Mouse (Mus musculus) adrenal gland, adult 8-10 months (tissue): Measurements from ENCODE around the gene Sim2. TPM values are rescaled to one million over a fixed set of nuclear protein-coding genes. Genes with fewer than 3 reads are reported as not detected.

Experiments
- DNase-seq: peaks from one replicate; pipeline ENCODE4 v3.0.0; 2022
- total RNA-seq, 4 experiments: library from RNA; stranded (reverse); gene quantifications; 2 replicates each; pipeline ENCODE4 v1.2.4; 2022

Sim2 gene
- total RNA-seq, 4 experiments from 2014 or later: not detected

DNA sequence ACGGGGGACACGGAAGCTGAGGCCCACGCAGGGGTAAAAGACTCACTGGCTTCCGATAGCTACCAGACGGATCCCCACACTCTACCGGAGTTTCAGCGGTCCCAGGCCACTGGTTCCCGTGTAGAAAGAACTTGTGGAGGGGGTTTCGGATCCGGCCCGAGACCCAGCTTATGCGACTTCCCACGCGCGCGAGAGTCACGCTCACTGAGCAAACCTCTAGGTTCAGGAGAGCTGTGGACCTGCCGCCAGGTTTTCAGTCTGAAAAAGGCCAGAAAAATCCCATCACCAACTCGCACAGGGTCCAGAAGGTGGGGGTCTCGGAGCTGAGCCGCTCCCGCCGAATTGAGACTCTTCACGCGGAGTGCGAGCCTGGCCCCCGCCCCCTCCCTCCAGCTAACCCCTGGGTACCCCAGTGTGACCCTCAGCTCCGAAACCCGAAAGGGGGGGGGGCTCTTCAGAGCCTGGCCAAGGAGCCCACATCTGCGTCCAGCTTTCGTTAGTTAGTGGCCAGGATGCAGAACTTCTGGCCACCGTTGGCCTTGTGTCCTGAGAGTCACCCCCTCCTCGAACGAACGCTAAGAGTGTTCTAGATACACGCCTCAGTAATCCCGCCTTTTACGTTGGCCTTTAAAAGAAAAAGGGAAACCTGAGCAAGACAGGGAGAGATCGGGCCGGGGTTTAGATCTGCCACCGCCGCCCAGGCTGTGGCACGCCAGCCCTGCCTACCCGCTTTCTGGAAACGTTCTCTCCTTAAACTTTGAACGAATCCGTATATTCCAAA, 5.5 kb upstream of the Sim2 start:
- DNase-seq: no peak

DNA sequence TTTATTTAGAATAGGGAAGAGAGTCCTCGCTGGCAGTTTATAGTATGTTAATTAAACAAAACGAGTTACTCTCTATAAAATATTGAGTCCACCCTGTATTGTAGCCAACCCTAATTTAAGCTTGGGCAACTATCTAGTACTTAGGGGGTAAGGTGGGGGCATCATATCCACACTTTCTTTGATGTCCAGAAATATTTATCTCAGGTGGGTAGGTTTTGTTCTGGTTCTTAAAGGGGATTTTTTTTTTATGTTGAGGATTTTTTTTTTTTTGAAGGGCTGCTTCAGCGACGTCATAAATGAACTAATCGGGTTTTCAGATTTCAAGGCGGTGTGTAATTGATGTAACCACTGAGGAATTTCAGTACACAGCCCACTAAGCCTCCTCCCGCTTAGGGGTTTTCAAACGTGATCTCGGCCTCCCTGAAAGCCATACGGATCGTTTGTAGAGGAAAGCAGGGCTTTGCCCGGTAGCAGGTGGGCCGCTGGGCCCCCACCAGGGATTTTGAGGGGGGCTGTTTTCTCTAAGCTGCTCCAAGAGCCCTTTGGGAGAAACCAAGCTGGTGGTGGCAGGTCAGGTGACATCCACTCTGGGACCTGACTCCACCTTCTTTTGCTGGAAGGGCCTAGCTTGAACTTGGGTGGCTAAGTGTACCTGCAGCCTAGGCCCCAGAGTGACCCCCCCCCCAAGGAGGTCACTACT, 4.7 kb upstream of the Sim2 start:
- DNase-seq: no peak

DNA sequence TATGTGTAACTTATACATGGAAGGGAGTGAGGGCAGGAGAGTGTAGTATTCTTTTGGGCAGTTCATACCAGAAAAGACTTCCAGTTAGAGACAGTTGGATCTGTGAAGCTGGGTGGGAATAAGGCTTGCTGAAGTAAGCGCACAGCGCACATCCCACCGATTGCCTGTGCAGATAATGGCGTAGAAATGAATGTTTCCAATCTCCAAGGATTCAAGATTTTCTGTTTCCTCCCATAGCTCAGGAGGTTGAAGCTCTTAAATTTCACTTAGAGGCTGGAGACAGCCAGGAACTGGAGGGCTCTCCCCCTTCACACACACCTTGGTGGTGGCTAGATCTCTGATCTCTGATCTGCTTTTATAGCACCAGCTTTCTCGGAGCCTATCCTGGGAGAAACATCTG, 3.1 kb upstream of the Sim2 start:
- DNase-seq: no peak

DNA sequence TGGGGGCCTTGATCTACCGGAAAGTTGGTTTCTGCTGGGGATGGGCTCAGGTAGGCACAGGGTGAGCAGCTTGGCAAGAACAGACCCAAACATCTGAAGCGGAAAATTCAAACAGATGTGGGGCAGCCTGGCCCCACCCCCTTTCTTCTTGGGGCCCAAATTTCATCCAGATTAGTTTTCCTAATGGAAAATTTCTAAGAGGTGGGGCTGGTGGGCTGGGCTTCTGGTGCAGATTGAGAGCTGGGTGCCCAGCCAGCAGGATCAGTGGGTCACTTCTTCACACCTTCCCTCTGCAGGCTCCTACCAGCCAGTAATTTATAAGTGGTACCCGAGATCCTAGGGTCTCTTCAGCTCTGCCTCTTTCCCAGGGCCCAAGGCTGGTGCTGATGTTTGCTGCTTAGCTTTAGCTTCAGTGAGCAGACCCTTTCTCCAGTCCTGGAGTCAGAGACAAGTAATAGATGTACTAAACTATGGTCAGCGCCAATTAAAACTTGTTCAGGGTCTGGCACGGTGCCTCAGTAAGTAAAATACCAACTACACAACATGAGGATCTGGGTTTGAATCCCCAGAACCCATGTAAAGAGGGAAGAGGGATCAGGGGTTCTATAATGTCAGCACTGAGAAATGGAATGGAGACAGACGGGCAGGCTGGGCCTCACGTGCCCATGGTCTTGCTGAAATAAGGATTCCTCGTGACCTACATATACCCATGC, 2.6 kb upstream of the Sim2 start:
- DNase-seq: no peak

DNA sequence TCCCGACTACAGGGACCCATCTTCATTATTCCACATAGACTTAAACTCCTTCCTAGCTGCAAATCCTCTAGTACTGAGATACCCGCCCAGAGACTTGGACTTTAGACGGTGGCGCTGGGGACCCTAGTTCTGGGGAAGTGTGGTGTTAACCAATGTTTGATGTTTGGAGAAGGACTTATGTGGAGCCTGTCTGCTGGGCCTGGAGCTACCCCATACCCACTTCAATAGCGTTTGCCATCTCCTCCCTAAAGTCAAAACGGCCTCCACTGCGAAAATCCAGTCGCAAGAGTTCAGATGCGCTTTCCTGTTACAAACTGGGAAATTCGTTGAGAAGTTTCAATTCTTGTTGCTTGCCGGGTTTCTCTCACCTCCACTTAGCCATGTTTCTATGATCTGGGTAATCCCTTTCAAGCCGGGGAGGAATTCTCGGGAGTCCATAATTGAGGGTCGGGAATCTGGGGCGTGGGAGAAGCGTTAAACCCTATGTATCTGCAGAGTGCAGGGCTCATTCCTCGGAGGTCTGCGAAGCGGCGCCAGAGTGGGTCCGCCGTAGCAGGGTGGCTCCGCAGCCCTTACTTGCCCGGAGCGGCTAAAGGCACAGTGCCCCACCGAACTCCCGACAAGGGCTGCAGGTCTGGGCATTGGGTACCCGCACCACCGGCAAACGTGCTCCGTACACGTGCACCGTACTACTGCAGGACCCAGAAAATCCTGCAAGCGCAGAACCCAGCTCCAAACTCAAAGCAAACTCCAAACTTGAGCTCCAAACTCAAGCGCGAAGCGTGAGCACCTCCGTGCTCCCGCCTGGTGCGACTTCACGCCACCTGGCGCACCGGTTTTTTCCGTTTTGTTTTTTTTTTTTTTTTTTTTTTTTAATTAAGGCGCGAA, 1.5 kb upstream of the Sim2 start:
- DNase-seq: no peak

DNA sequence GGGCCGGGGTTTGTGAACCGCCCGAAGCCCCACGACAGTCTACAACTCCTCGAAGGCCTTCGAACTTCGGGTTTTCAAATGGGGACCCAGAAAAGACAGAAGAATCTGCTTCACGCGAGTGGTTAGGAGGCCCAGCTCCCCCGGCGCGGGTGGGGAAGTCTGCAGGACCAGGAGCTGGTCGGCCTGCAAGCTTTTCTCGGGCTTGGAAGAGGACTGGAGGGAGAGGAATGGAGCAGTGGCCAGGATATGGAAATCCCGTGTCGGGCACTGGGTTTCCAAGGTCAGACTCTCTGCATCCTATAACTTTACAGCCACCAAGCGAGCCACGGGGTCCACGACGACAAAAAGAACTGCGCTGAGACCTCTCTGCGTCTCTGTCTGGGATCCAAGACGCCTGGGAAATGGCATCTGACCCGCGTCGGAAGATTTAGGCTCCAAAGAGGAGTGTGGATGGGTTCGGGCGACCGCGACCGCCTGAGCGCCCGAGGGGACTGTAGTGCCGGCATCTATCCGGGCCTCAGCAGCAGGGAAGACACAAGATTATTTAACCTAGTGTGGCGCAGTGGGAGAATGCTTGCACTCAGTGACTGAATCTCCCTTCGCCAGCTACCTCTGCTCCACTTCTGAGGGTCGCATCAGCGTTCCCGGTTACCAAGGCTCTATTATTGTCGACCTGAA, 744 bp upstream of the Sim2 start:
- DNase-seq: no peak

DNA sequence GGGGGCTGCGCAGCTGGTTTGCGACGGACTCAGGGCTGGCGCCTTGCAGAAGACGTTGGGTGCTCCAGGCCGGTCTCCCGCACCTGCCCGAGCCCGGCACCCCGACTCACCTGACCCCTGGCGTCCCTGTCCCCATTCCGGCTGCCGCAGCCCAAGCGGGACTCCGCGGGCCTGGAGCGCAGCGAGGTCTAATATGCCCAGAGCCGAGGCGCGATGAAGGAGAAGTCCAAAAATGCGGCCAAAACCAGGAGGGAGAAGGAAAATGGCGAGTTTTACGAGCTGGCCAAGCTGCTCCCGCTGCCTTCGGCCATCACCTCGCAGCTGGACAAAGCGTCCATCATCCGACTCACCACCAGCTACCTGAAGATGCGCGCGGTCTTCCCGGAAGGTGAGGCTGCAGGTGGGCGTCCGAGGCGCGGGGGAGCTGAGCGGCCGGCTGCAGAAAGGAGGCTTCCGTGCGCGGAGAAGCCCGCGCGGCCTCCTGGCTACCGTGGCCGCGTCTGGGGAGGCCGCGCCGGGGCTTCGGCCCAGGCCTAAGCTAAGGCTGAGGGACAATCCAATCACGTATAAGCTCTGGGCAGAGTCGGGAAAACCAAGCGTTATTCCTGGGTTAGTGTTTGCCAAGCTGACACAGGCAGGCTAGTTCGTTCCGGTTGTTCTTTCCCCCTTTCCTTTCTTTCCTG, 1.0 kb downstream of the Sim2 start:
- DNase-seq: no peak

DNA sequence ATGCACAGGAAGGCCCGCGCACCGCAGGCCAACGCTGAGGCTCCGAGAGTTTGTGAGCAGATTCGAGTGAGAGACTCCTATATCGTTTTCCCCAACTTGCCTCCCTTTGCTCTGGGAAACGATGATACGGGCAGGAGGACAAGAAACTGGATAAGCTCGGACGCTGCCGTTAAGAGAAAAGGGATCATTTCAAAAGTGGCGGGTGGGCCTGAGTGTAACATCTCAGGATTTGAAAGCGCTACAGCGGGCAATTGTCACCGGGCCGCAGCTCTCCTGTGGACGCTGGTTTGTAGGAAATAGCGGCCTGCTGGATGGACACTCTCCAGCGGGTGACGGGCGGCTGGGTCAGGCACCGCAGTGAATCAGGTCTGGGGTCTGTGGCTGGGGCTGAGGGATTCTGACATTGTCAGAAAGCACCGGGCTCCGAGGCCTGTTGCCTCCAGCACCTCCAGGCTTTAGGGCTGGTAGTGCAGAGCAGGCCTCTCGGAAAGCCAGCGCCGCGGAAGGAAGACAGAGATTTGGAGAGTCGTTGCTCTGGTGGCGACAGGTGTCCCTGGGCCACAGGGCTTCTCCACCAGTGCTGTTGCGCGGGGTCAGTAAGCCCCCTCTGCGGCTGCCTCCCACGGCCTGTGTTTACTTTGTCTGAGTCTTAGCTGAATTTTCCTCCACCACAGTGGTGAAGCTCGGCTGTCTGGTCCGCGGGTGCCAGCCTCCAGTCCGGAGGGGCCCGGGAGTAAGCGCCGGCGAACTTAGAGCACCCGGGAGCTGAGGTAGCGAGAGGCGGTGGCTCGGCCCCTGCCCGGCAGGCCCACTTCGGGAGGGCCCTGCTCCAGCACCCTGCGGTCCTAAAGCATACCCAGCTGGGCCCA, 2.2 kb downstream of the Sim2 start:
- DNase-seq: no peak

DNA sequence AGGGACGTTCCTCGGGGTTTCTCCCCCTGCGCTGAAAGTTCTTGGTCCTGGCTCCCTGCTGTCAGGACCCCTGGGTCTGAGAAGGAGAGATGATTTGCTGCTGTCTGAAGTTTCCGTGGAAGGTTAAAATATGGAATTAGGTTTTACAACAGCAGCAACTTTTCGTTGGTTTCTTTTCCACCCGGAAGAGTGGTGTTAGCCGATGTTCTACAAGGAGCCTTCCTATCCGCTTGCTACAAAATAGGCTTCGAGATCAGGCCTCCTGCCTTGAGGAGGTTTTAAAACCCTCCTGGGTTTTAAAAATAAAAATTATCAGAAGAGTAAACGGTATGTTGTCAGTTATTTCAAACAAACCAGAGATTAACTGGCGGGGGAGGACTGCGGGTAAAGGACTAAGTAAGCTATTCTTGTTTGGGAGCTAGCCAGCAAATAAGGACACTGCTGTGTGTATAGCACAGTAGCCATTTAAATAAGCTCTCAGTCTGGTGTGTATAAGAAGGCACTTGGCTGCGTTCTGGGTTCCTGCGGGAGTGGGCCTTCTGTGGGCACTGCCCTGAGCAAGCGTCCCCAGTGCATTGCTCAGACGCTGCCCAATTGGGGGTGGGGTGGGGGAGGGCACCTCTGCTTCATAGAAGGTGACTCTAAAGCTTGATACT, 3.0 kb downstream of the Sim2 start:
- DNase-seq: no peak

DNA sequence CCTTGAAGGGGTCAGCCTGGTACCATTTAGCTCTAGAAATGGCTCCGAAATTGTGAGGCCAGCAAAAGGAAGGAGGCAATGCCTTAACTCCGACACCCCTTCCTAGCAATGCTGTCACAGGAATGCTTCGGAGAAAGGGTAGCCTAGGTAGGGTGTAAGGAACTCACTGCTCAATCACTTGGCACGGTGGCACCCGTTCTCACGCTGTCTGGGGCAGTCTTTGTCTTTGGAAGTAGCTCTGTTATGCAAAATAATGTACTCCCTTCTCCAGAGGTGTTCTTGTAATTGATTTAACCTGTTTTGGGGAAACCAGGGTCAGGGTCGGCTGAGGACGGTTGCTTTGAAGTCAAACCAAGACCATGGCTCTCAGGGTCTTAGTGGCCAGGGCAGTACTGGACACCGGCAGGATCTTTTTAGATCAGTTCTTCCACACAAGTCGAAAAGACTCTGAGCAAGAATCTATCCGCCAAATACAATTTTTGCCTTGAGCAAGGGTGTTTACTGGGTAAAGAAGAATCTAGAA, 3.6 kb downstream of the Sim2 start:
- no peak for DNase-seq

DNA sequence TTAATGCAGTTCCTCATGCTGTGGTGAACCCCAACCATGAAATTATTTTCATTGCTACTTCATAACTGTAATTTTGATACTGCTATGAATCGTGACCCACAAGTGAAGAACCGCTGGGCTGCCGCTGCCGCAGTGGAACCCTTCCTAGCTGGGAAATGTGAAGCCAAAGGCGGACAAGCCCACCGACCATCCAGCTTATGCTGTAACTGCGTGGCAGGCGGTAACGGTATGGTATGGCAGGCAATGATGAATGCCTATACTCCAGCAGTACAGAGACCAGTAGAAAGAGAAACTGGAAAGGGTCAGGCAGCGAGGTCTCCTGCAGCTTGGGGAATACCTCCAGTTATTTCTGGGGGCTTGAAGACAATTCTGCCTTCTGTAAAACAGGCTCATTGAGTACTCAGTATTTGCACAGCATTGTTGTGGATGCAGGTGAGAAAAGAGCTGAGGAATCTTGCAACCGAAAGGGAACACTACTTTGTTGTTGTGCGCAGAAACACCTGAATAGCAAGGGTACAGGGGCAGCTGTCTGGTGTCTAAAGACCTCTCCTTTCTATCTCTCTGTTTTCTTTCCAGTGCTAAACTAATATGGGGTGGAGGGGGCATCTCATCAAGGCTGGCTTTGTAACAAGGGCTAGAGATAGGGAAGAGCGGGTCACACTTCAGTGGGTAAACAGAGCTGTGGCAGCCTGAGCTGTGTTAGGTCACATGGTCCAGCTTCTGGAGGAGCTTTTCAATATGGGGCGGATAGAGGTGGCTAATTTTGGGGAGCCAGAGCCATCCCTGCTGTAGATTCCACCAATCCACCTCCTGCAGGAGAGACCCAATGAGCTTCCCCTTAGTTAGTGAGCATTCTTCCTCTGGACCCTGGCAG, 4.3 kb downstream of the Sim2 start:
- DNase-seq: no peak

DNA sequence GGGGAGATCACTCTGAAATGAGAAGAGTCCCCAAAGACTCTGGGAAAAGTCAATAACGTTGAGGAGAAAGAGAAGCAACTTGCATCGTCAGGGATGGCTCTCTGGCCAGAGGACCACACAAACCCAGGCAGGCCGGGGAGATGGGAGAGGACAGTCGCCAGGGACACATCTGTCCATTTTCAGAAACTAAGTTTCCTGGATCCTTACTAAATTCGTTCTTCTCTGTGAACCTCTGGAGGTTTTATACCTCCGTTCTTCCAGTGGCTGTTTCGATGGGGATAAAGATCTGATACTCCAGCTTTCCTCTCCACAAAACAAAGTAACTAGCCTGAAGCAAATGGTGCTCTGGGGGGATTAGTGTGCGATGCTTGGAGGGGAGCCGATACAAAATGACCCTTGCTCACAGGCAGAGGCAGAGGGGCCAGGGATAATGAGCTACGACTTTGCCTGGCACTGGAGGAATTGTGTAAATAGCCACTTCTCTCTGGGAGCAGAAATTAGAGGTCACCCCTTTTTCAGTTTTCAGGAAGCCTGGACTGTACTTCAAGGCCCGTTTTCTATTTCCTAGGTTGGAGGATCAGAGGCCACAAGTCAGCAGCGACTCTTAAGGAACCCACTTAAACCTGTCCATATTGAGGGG, 7.9 kb downstream of the Sim2 start:
- DNase-seq: no peak

DNA sequence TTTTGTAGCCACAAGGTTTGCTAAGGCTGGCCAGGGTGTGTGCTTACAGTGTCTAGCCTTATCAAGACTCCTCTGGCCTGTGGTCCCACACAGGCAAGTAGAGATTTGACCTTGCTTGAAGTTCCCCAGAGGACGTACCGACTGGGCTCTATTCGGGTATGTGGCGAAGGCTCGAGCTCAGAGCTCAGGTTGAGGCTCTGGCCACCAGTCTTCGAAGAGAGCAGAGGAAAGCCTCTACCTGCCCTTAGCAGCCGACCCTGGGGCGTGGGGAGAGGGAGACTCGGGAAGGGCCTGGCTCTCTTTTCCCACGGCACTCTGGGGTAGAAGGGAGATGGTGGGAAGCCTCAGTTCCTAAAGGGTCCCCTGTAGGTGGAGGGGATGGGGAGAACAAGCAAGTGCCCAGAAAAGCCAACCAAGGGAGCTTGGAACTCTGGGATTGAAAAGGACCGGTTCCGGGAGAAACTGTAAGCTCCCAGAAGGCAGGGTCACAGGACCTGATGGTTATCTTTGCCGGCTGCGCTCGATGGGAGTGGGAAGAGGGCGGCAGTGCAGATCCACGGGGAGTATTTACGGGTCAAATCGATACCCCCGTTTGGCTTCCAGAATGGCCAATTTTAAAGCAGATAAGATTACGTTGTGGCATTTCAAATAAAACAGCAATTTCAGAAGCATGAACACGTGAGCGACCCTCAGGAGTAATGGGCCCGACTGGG, 8.6 kb downstream of the Sim2 start:
- DNase-seq: no peak

DNA sequence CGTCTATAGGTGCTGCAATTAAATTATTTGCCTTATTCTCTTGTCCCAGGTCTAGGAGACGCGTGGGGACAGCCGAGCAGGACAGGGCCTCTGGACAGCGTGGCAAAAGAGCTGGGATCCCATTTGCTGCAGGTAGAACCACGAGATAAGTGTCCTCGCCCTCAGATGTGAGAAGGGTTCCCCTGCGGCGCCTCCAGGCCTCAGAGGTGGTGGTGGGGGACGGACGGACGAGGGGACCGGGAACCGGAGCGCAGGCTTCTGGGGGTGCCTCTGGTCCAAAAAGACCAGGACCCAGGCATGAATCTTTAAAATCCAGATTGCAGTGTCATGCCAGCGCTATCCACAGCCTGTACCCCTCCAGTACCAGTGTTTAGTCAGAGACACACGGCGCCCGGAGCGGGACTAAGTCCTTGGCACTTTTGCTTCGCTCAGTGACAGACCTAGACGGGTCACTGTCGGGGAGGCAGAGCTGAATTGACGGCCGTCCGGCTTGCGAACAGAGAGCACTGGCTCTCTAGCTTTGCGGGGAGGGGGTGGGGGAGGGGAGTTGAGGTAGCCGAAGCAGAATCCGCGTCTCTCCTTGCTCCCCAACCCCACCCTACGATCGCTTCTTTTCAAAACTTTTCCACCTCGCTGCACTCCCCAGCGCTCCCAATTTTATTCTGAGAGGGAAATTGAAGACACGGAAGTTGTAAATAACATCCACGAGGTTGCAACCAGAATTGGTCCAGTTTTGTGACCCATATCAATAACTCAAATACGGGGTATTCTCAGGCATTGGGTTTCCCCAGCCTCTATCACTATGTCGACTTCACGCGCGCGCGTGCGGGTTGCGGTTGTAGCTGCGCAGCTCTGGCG, 9.7 kb downstream of the Sim2 start:
- DNase-seq: no peak

DNA sequence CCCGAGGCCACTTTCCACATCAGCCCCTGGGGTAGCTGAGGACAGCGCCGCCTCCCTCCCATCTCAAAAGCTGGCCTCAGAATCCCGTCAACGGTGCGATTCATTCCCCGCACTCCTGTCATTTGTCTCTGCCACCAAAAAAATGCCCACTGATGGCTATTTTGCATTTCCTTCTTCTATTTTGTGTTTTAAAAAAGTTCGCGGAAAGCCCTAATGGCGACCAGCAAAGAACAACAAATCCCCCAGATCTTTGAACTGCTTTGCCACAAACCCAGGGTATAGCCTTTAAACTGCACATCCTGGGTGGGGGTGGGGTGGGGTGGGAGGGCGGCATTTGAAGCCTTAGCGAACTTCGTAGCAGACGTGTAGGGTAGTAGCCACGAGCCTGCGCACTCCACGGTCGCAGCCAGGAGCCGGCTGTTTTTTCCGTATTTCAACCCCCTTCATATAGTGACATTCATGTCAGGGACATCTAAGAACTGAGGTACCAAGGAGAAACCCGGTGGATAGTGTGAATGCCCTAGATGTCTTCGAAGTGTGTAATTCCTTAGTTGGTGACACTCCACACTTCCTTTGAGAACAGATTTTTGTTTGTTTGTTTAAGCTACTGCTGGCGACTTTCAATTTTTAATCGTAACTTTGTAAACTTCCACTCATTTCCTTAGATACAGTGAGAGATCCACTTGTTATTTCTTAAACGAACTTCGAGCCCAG, 10.5 kb downstream of the Sim2 start:
- no peak for DNase-seq

DNA sequence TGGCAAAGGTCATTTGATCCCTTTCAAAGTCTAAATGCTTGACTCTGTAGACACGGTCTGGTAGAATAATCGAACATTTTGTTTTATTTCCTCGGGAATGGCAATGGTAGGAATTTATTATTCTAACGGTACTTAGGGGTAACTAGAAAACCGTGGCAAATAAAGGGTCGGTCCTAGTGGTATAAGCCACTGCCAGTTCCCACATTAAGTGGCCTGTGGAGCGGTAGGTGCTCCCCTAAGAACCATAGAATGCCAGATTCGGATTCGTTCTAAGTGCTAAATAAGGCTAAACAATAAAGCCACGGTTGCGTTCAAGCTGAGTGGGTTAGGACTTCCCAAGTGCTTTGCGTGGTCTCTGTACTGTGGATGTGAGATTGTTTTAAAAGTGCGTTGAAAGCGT, 11.7 kb downstream of the Sim2 start:
- DNase-seq: no peak
